Mouse (Mus musculus): ENCODE data around the gene Pfkp. TPM values are rescaled to one million over a fixed set of nuclear protein-coding genes. Genes with fewer than 3 reads are reported as not detected.

The Pfkp gene
- polyA plus RNA-seq, 1 experiment, result 420 TPM

DNA sequence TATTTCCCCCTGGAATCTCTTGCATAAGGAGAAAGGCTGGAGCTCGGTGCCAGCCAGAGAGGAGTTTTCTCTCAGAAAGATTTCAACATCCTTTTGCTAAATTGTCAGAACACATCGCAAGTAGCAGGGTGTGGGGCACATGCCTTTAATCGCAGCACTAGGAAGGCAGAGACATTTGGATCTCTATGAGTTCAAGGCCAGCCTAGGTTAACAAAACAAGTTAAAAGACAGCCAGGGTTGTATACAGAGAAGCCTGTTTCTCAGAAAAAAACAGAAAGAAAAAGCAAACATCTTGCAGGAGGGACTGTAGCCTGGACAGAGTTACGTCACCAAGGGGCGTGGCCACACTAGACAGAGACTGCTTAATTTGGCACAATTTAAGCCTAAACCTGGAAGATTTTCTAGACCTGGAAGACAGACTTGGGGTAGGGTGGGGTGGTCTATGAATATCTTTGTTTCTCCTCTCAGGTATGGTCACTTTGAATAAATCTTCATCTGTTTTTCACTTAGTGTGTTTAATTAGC, 9.0 kb downstream of the Pfkp start:
- Histone ChIP-seq H3K4me1 (ENCODE audit: control insufficient read depth, insufficient read depth, low read length) (peaks cover 7% of the 10 kb centered on the region), H3K4me3 (ENCODE audit: insufficient read depth, low read depth, low read length) (no peak overlapping the region), H3K27ac (ENCODE audit: insufficient read depth, low read depth, low read length) (no peak overlapping the region)
- 67% methylated on average over 5 of the region's 5 CpGs for WGBS
- TF ChIP-seq POLR2A (IDR thresholded peaks at IDR 0.05; ENCODE audit: insufficient read depth, low read depth, low read length) (no peak), CTCF (IDR thresholded peaks at IDR 0.05; ENCODE audit: insufficient read depth, low read depth, low read length) (no peak)

- H3K27ac ChIP-seq (ENCODE audit: insufficient read depth, low read depth, low read length), result no peak overlapping the region
Observed at GRCm38 (mm10) chr13:6638976-6639375, 9.6 kb downstream of the Pfkp start.

DNA sequence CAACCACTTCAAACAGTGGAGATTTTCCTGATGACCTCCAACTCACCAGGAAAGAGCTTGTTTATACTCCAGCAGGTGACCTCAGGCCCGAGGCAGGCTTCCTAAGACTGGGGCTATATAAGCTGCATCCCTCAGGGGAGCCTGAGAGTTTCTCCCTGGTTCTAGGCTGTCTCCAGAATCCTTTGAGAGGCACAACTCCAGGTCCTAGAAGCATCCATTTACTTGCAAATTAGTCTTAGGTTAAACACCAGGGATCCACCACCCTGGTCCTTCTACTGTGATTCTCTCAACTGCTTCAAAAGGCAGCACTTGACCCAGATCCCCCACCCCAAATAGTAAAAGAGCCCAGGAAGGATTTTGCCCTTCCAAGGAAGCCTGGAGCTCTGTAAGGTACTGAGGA, 10.2 kb downstream of the Pfkp start:
- no peak for TF ChIP-seq POLR2A (IDR thresholded peaks at IDR 0.05; ENCODE audit: insufficient read depth, low read depth, low read length)
- no peak for TF ChIP-seq CTCF (IDR thresholded peaks at IDR 0.05; ENCODE audit: insufficient read depth, low read depth, low read length)

More at GRCm38 (mm10) chr13:6638976-6639375, 9.6 kb downstream of the Pfkp start:
- Histone ChIP-seq H3K4me1 (ENCODE audit: control insufficient read depth, insufficient read depth, low read length) (peaks cover 10% of the 10 kb centered on the region), H3K4me3 (ENCODE audit: insufficient read depth, low read depth, low read length) (no peak overlapping the region)
- TF ChIP-seq POLR2A (IDR thresholded peaks at IDR 0.05; ENCODE audit: insufficient read depth, low read depth, low read length), result no peak
- TF ChIP-seq CTCF (IDR thresholded peaks at IDR 0.05; ENCODE audit: insufficient read depth, low read depth, low read length), result no peak
- WGBS, result 93% methylated on average over 3 of the region's 3 CpGs

DNA sequence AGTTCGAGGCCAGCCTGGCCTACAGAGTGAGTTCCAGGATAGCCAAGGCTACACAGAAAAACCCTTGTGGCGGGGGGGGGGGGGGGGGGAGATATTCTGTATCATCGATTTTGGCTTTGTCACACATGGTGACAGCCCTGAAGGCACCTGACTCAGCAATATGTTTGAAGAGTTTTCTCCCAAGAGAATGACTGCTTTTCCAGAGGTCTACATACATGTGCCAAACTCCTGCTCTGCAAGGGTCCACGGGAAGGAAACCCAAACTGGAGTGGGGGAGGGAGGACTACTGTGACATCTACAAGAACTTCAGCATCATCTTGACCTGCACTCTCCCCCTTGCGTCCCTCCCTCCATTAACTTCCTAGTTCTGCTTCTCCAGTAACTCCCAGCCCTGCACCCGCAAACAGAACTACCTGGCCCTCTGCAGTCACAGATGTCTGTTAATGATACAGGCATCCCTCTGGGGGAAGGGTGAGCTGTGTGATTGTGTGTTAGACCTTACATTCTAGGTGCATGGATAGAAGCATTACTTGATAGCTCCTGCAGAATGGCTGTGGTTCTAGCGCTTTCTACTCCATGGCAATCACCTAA, 10.9 kb downstream of the Pfkp start:
- H3K27ac ChIP-seq (ENCODE audit: insufficient read depth, low read depth, low read length), result no peak overlapping the region
- peaks cover 17% of the 10 kb centered on the region for H3K4me1 ChIP-seq (ENCODE audit: control insufficient read depth, insufficient read depth, low read length)
- TF ChIP-seq CTCF (IDR thresholded peaks at IDR 0.05; ENCODE audit: insufficient read depth, low read depth, low read length) (no peak), POLR2A (IDR thresholded peaks at IDR 0.05; ENCODE audit: insufficient read depth, low read depth, low read length) (no peak)
- no peak overlapping the region for H3K4me3 ChIP-seq (ENCODE audit: insufficient read depth, low read depth, low read length)
- 91% methylated on average over 7 of the region's 7 CpGs for WGBS

More for the DNA sequence above, 10.2 kb downstream of the Pfkp start:
- no peak overlapping the region for H3K4me3 ChIP-seq (ENCODE audit: insufficient read depth, low read depth, low read length)
- no peak overlapping the region for H3K27ac ChIP-seq (ENCODE audit: insufficient read depth, low read depth, low read length)
- peaks cover 16% of the 10 kb centered on the region for H3K4me1 ChIP-seq (ENCODE audit: control insufficient read depth, insufficient read depth, low read length)
- WGBS, result 67% methylated on average over 1 of the region's 1 CpGs

GRCm38 (mm10) chr13:6636976-6637375, 11.6 kb downstream of the Pfkp start:
- Histone ChIP-seq H3K4me1 (ENCODE audit: control insufficient read depth, insufficient read depth, low read length) (peaks cover 18% of the 10 kb centered on the region), H3K4me3 (ENCODE audit: insufficient read depth, low read depth, low read length) (no peak overlapping the region), H3K27ac (ENCODE audit: insufficient read depth, low read depth, low read length) (no peak overlapping the region)
- 83% methylated on average over 4 of the region's 4 CpGs for WGBS
- TF ChIP-seq POLR2A (IDR thresholded peaks at IDR 0.05; ENCODE audit: insufficient read depth, low read depth, low read length) (no peak), CTCF (IDR thresholded peaks at IDR 0.05; ENCODE audit: insufficient read depth, low read depth, low read length) (no peak)

DNA sequence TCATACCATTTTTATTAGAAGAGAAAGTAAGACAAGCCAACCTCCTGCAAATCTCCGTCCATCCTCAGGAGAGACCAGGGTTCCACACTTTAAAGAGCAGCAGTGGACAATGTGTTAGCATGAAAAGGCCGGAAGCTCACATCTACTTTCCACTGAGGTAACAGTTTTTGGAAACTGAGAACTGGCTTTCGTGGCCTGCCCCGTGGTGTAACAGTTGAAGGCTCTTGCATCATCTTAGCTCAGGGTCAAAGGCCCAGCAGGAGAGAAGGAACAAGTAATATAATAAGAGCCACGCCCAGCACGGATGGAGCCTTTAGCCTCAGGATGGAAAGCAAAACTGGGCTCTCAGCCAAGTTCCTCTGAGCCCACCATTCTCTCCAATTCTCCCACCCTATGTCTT, 12.1 kb downstream of the Pfkp start:
- no peak for TF ChIP-seq CTCF (IDR thresholded peaks at IDR 0.05; ENCODE audit: insufficient read depth, low read depth, low read length)
- no peak overlapping the region for H3K4me3 ChIP-seq (ENCODE audit: insufficient read depth, low read depth, low read length)
- H3K27ac ChIP-seq (ENCODE audit: insufficient read depth, low read depth, low read length), result no peak overlapping the region
- 66% methylated on average over 6 of the region's 6 CpGs for WGBS
- H3K4me1 ChIP-seq (ENCODE audit: control insufficient read depth, insufficient read depth, low read length), result peaks cover 22% of the 10 kb centered on the region

GRCm38 (mm10) chr13:6635138-6636076, 13.2 kb downstream of the Pfkp start:
- TF ChIP-seq CTCF (IDR thresholded peaks at IDR 0.05; ENCODE audit: insufficient read depth, low read depth, low read length) (no peak), POLR2A (IDR thresholded peaks at IDR 0.05; ENCODE audit: insufficient read depth, low read depth, low read length) (no peak)
- WGBS, result 76% methylated on average over 11 of the region's 11 CpGs
- peaks cover 27% of the 10 kb centered on the region for H3K4me1 ChIP-seq (ENCODE audit: control insufficient read depth, insufficient read depth, low read length)
- H3K4me3 ChIP-seq (ENCODE audit: insufficient read depth, low read depth, low read length), result no peak overlapping the region
- no peak overlapping the region for H3K27ac ChIP-seq (ENCODE audit: insufficient read depth, low read depth, low read length)

DNA sequence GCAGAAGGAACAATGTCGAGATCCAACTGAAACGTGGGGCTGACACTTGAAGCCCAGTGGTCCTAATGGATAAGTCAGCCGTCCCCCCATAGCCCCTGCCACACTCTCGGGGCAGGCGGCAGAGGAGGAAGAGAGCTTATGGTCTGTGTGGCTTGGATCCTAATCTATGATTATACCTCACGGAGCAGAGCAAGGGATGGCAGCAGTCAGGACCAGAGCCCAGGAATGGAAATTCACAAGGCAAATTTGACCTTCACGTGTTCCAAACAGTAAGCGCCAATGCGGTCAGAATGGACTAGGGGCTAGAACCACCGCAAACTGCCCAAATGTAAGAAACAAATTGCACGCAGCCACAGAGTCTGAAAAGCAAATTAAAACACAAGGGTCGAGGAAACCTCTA, 14.5 kb downstream of the Pfkp start:
- TF ChIP-seq CTCF (IDR thresholded peaks at IDR 0.05; ENCODE audit: insufficient read depth, low read depth, low read length), result no peak
- no peak for TF ChIP-seq POLR2A (IDR thresholded peaks at IDR 0.05; ENCODE audit: insufficient read depth, low read depth, low read length)
- no peak overlapping the region for H3K4me3 ChIP-seq (ENCODE audit: insufficient read depth, low read depth, low read length)
- peaks cover 28% of the 10 kb centered on the region for H3K4me1 ChIP-seq (ENCODE audit: control insufficient read depth, insufficient read depth, low read length)
- H3K27ac ChIP-seq (ENCODE audit: insufficient read depth, low read depth, low read length), result peak overlapping the region; percentile 64; the same call in 1 of the 2 replicates
- WGBS, result 70% methylated on average over 12 of the region's 12 CpGs

DNA sequence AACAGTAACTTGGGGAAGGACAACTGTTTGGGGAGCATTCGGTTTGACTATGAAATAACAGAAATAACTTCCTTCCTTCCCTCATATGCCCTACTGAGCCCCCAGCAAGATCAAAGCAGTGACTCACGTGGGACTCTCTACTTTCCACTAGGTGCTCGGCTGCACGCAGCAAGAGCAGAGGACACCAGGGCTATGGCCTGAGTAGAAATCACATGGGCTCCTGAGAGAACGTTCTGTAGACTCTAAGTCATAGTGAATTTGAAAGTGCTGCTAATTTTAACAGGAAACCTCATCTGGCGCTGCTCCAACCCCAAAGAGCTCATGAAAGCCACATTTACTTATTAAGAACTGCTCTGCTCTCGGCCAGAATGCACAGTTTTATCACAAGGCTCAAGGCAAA, 15.1 kb downstream of the Pfkp start:
- WGBS, result 22% methylated on average over 7 of the region's 7 CpGs
- Histone ChIP-seq H3K4me1 (ENCODE audit: control insufficient read depth, insufficient read depth, low read length) (peaks cover 29% of the 10 kb centered on the region), H3K27ac (ENCODE audit: insufficient read depth, low read depth, low read length) (peak overlapping the region; percentile 64; the same call in 1 of the 2 replicates), H3K4me3 (ENCODE audit: insufficient read depth, low read depth, low read length) (no peak overlapping the region)
- TF ChIP-seq POLR2A (IDR thresholded peaks at IDR 0.05; ENCODE audit: insufficient read depth, low read depth, low read length) (no peak), CTCF (IDR thresholded peaks at IDR 0.05; ENCODE audit: insufficient read depth, low read depth, low read length) (no peak)

Measured in olfactory bulb, adult 2 months (tissue).